Mouse (Mus musculus) thymus, adult 2 months (tissue): ENCODE results near the gene Srp68.
"Not testable (repeated sequence)": the region's sequence is repeated elsewhere in the genome, so short reads cannot be mapped to it uniquely, and the experiment has no call there.

Experiments
- CTCF ChIP-seq: fragments of 200-500 bp; IDR thresholded peaks from 2 replicates; pipeline ENCODE4 v1.5.1; 2012; ENCODE audit warnings: mild to moderate bottlenecking, control low read depth, low read length, moderate library complexity, borderline replicate concordance; ENCODE audit not compliant: control insufficient read depth, poor library complexity, insufficient read depth; ENCODE audit errors: extremely low read depth
- POLR2A ChIP-seq: fragments of 200-500 bp; IDR thresholded peaks from 2 replicates; pipeline ENCODE4 v1.6.1; 2012; ENCODE audit warnings: mild to moderate bottlenecking, low read length, control low read depth, moderate library complexity; ENCODE audit not compliant: control insufficient read depth, poor library complexity, insufficient read depth; ENCODE audit errors: extremely low read depth

- TF ChIP-seq POLR2A, CTCF: not testable (repeated sequence)
Observed at GRCm38 (mm10) chr11:116277184-116277583, 3.2 kb upstream of the Srp68 start.
